Comparison of ENCODE assay signal across 7 mouse cellular contexts in genomic region chr9:88593708-88594107, GRCm38 (mm10). TPM values are rescaled to one million over a fixed set of nuclear protein-coding genes. Genes with fewer than 3 reads are reported as not detected.
ATAC-seq lines count a peak whose summit lies in the region.
"Not testable (repeated sequence)": the region's sequence is repeated elsewhere in the genome, so short reads cannot be mapped to it uniquely, and the experiment has no call there.
"Had no signal": no experiment of that assay in that cellular context is flagged by ENCODE, and none has a peak within 500 bp of the region (broad histone marks: within the 10 kb centered on the region; RNA-seq: fewer than 3 reads in every experiment).

No protein-coding gene starts in this region.

- H3K4me3 ChIP-seq in intestine, embryonic 16.5 days (ENCODE audit: low read length); kidney, embryonic 16.5 days (ENCODE audit: low read length): not testable (repeated sequence)

- H3K4me2 ChIP-seq in intestine, embryonic 16.5 days (ENCODE audit: low read depth, low read length); kidney, embryonic 16.5 days (replicated peaks; ENCODE audit: low read depth, low read length): not testable (repeated sequence)

- not testable (repeated sequence) for H3K36me3 ChIP-seq in intestine, embryonic 16.5 days (ENCODE audit: control insufficient read depth, insufficient read depth, low read length); kidney, embryonic 16.5 days (ENCODE audit: insufficient read depth, low read length)

- ATAC-seq in intestine, embryonic 16.5 days, result peak; percentile 59; the same call in 1 of the 2 replicates
- 0 out of 2 replicates have a peak, but pooled peaks have one; percentile 70 for ATAC-seq in kidney, embryonic 16.5 days (ENCODE audit: low FRiP score, low TSS enrichment)

- not testable (repeated sequence) for H3K9me3 ChIP-seq in intestine, embryonic 16.5 days (ENCODE audit: control insufficient read depth, low read length); kidney, embryonic 16.5 days (ENCODE audit: low read length)

- H3K9ac ChIP-seq in intestine, embryonic 16.5 days (ENCODE audit: low read depth, low read length); kidney, embryonic 16.5 days (replicated peaks; ENCODE audit: low read length): not testable (repeated sequence)

- not testable (repeated sequence) for H3K27me3 ChIP-seq in intestine, embryonic 16.5 days (replicated peaks; ENCODE audit: control insufficient read depth, insufficient read depth, low read length); kidney, embryonic 16.5 days (ENCODE audit: insufficient read depth, low read length)

- H3K4me1 ChIP-seq in intestine, embryonic 16.5 days (ENCODE audit: control insufficient read depth, insufficient read depth, low read length); kidney, embryonic 16.5 days (ENCODE audit: insufficient read depth, low read length): not testable (repeated sequence)

- not testable (repeated sequence) for H3K27ac ChIP-seq in intestine, embryonic 16.5 days (ENCODE audit: low read length); kidney, embryonic 16.5 days (ENCODE audit: low read length)

- 63% methylated on average over 6 of the region's 6 CpGs for WGBS in intestine, embryonic 16.5 days
- WGBS in kidney, embryonic 16.5 days, result 27% methylated on average over 5 of the region's 6 CpGs

RNA-seq across cellular contexts. Expression of gene Trim43a, which starts 13.0 kb away (rescaled TPM):
- 0.13 TPM in 1 of 2 replicates, not detected in the other for polyA plus RNA-seq in intestine, embryonic 16.5 days (2015; fragmentation: Nextera tagmentation; extraction: Ambion mirVana)
- 0.07 and 0.09 TPM in 2 replicates for polyA plus RNA-seq in kidney, embryonic 16.5 days (2015; fragmentation: Nextera tagmentation; extraction: Ambion mirVana)
- polyA plus RNA-seq: activated CD4-positive, CD25-positive, alpha-beta regulatory T cell, adult 4 months; adrenal gland, adult 2 months; CD4-positive, CD25-positive, alpha-beta regulatory T cell, adult 4 months; G1E; Patski had no signal

RNA-seq across cellular contexts. Expression of gene Zfp949, which starts 45.9 kb away (rescaled TPM):
- polyA plus RNA-seq in intestine, embryonic 16.5 days (2015; fragmentation: Nextera tagmentation; extraction: Ambion mirVana), result 7.4 and 7.5 TPM in 2 replicates
- polyA plus RNA-seq in kidney, embryonic 16.5 days (2015; fragmentation: Nextera tagmentation; extraction: Ambion mirVana), result 11.8 and 13.9 TPM in 2 replicates
